Mouse (Mus musculus): Measurements from ENCODE around the gene Sgca.

Gene Sgca

GRCm38 (mm10) chr11:94913302-94914090 lies 62.6 kb downstream of the Sgca start:
- peak; percentile 26 for DNase-seq (ENCODE audit: low spot score)
